Mouse (Mus musculus) CH12.LX (cell line): Measurements from ENCODE around the gene 1600002K03Rik.

Source experiments
- CTCF ChIP-seq, 2 experiments: IDR thresholded peaks in 1 of 2; conservative IDR thresholded peaks in 1 of 2; 2 replicates each; pipeline ENCODE4 v1.5.1; 2011 to 2012; ENCODE audit warnings: low read depth in 2 of 2, low read length in 2 of 2, improper control_type of control experiment in 1 of 2, inconsistent platforms in 1 of 2, mild to moderate bottlenecking in 1 of 2, moderate library complexity in 1 of 2
- TCF12 ChIP-seq: IDR thresholded peaks from 2 replicates; pipeline ENCODE4 v1.6.1; 2014; ENCODE audit warnings: low read depth, mild to moderate bottlenecking, inconsistent platforms, low read length, improper control_type of control experiment
- ZNF384 ChIP-seq: IDR thresholded peaks from 2 replicates; pipeline ENCODE4 v1.6.1; 2012; ENCODE audit warnings: low read depth, low read length, improper control_type of control experiment, inconsistent platforms

DNA sequence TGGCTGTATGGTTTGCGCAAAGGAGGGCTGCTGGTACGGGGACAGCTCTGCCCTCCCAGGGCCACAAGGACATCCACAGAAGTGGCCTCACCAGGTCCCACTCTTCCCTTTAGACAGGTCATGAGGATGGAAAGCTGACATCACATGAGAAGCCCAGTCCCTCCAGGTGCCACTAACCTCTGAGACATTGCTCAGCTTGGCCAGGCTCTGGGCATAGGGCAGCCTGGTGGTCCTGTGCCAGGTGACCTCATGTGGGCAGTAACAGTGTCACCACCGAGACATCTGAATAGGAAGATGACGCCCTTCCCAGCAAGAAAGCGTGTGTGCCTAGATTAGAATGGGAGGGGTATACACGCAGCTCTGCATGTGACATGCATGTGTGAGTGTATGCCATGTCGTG lies 9.8 kb downstream of the 1600002K03Rik start:
- TF ChIP-seq ZNF384, result no peak
- TF ChIP-seq CTCF (conservative IDR thresholded peaks at IDR 0.05 in 1 of 2, IDR thresholded peaks at IDR 0.05 in 1 of 2; ENCODE audit: low read depth in 2 of 2, low read length in 2 of 2), result no peak
- TF ChIP-seq TCF12, result no peak
